Mouse (Mus musculus) thymus, postnatal 25 days (tissue): ENCODE measurements around the gene BC025920.
A peak's percentile ranks its signal among the peaks of the same experiment; 100 is the strongest.

Source experiments
- DNase-seq: peaks from one replicate; pipeline ENCODE4 v3.0.0; 2022

The BC025920 gene

GRCm38 (mm10) chr10:81605974-81606751 lies at the start of gene BC025920:
Gene BC025920, plus strand, starts transcription at chr10:81606270.
- DNase-seq: peak; percentile 81

DNA sequence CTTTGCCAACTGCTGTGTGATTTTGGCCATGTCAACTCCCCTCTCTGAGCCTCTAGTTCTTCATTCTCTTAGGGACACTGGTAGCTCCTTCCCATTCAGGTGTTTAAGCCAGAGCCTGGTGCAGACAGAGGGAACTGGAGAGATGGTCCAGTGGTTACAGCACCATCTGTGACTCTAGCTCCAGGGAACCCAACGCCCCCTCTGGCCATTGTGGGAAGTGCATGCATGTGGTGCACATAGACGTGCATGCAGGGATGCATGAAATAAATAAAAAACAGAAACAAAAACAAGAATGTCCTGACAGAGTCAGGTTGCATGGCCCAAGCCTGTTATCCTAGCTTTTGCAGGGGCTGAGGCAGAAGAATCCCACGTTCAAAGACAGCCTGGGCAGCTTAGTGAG lies 49.8 kb upstream of the BC025920 start:
- DNase-seq: no peak

DNA sequence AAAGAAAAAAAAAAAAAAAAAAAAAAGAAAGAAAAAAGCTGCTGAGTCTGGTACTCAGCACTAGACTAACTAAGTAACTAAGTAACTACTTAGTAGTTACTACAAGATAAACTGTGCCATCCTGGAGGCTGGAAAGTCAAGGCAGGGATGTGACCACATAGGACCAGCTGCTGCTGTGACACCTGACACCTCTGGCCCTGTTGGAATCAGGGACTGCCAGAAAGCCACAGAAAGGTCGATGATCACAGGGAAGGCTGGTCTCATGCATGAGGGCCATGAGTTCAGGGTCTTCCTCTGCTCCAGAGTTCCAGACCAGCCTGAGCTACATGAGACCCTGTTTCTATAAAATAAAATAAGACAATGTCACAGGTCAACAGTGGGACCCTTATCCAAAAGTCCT lies 48.6 kb upstream of the BC025920 start:
- DNase-seq: no peak

DNA sequence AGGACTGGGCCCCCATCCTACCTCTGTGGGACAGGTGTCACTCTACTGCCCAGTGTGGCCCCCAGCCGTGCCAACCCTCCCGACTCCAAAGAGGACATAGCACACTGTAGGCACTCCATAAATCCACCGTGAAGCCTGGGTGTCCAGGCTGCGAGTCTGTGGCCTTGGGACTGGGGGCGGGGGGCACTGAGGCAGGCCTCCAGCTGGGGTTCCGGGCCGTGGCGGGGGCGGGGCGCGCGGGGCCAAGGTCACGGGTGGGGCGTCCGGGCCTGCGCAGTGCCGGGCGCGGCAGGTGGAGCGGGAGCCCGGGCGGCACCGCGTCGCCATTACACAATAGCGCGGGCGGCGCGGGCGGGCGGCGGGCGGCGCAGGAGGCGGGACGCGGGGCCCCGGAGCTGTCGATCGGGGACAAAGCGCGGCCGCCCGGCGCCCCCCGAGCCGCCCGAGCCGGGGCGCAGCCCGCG lies 46.9 kb upstream of the BC025920 start, which contains the start of gene Aes:
Aes (plus strand) TSS at position 326 of the 464 bp plus-strand sequence.
- peak; percentile 89 for DNase-seq

- DNase-seq: peak; percentile 87
Measured at GRCm38 (mm10) chr10:81559627-81560539, 46.2 kb upstream of the BC025920 start.

DNA sequence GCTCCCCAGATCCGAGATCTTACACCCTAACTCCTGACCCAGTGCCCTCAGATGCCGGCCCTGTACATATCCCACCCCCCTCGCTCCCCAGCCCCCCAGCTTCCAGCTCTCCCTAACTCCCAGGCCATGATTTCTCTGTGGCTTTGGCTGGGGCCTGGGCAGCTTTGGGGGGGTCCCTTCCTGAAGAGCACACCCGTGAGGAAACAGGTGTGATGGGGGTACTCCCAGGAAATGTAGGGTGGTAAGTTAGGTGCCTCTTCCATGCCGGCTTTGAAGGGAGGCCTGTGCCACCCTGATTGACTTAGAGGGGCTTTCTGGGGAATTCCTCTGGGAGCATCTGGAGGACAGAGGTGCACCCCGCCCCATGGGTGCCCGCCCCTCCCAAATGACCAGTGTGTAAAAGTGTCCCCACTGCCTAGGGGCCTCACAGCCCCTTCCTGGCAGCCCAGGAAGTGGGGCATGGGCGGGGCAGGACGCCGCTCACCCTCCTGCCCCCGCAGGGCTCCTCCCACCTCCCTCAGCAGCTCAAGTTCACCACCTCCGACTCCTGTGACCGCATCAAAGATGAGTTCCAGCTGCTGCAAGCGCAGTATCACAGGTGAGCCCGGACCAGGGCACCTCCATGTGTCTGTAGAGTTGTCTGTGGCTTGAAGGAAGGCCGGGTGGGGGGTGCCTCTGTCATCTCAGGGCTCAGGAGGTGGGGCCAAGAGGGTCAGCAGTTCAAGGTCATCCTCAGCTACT lies 45.2 kb upstream of the BC025920 start:
- DNase-seq: peak; percentile 95

DNA sequence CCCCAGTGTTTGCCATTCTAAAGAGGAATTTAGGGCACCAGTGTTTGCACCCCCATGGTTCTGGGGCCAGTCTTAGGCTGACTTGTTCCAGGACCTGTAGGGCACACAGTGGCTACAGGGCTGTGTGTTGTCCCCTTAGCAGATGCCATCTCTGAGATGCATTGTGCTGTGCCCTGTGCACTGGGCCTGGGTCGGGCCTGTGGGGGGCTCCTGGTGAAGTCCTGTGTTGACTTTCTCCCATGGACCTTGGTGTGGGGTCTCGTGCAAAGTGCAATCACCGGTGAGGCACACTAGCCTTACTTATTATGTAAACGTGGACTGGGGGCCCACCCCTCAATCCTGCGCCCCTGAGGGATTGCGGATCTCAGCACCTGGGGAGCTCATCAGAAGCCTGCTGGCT lies 43.7 kb upstream of the BC025920 start:
- no peak for DNase-seq

- DNase-seq: no peak
Measured at GRCm38 (mm10) chr10:81563481-81563880, 42.6 kb upstream of the BC025920 start.

DNA sequence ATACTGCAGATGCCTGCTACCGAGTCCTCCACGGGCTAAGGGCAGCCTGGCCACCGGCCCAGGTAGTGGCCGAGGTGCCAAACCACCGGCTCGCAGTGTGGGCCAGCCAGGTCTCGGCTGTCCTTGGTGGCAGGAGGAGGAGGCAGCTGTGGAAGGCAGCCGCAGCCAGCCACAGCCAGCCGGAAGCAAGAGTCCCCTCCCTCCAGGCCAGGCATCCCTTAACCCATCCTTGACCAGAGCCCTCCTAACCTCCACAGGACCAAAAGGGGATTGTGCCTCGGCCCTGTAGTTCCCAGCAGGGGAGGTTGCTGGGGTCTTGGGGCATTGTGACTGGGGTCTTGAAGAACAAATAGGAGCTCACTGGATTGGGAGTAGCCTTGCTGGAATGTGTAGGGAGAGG lies 41.9 kb upstream of the BC025920 start:
- peak; percentile 25 for DNase-seq

GRCm38 (mm10) chr10:81564734-81565133 lies 41.3 kb upstream of the BC025920 start:
- DNase-seq: peak; percentile 88

- peak; percentile 89 for DNase-seq
Measured at GRCm38 (mm10) chr10:81565257-81566228, 40.5 kb upstream of the BC025920 start.

- peak; percentile 38 for DNase-seq
Measured at GRCm38 (mm10) chr10:81568381-81569191, 37.5 kb upstream of the BC025920 start.

- no peak for DNase-seq
Measured at GRCm38 (mm10) chr10:81569507-81570237, 36.4 kb upstream of the BC025920 start.

DNA sequence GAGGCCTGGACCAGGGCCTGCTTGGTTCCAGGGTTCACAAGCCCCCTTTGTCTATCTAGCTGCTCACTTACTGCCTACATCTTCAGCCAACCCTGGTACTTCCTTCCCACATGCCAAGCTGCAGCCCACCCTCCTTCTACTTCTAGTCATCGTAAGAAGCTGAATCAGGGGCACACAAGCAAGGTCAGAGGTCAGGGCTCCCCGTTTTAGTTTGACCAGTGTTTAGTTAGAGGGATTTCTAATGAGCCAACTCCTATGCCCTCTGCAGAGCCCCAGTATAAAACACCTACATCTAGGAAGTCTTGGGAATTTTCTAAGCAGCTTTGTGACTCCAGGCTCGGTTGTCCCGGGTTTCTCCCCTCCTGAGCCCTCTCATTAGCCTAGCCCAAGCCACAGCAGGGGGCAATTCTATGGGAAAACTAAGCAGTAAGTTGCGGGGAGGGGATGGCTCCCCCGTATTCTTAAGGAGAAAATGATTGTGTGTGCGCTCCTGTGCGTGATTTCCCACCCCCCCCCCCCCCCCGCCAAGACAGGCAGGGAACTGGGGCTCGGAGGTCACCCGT lies 35.8 kb upstream of the BC025920 start:
- no peak for DNase-seq

DNA sequence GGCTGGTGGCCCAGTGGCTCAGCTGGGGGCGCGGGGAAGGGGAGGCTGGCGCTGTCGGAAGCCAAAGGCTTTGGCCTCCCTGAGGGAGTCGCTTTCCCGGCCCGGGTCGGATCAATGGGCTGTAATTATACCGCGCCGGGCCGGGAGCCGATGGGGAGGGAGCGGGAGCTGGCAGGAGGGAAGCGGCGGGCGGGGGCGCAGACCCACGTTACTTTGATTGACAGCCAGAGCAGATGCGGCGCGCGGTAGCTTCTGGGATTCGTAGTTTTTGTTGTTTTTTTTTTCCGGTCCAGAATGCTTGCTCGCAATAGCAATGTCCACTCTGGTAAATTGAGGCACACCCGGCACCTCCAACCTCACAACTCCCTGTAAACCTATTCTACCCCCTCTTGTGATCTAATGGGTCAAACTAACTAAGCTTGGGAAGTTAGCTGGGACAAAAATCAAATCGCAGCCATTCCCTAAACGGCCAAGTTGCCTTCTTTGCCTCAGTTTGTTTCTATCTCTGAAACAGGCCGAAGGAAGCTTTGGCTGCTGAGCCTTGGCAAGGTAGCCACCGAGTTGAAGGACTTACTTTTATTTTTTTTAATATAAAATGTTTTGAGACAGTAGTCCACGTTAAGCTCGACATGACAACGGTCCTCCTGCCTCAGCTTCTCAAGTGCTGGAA lies 35.1 kb upstream of the BC025920 start:
- DNase-seq: peak; percentile 89

GRCm38 (mm10) chr10:81571501-81571876 lies 34.6 kb upstream of the BC025920 start:
- peak; percentile 97 for DNase-seq

- no peak for DNase-seq
Measured at GRCm38 (mm10) chr10:81572133-81572671, 33.9 kb upstream of the BC025920 start.

GRCm38 (mm10) chr10:81572975-81573374 lies 33.1 kb upstream of the BC025920 start:
- DNase-seq: no peak
